Mouse (Mus musculus) midbrain, embryonic 14.5 days (tissue): ENCODE measurements around the gene Hps1. TPM values are rescaled to one million over a fixed set of nuclear protein-coding genes. Genes with fewer than 3 reads are reported as not detected.

Experiments
- ATAC-seq: fragments of 200-750 bp; cut with Nextera tagmentation; 2 replicates; pipeline ENCODE4 v1.8.0; 2017; ENCODE audit warnings: moderate number of reproducible peaks, moderate library complexity; ENCODE audit not compliant: low FRiP score, low TSS enrichment
- DNase-seq: peaks from one replicate; pipeline ENCODE4 v3.0.0-alpha.2; 2015
- H3K27ac ChIP-seq: fragments of 300-500 bp; sonication (generic); replicated peaks from 2 replicates; pipeline ENCODE4 v1.5.1; 2014; ENCODE audit warnings: mild to moderate bottlenecking, low read depth, low read length, moderate library complexity
- H3K27me3 ChIP-seq: fragments of 300-500 bp; sonication (generic); 2 replicates; pipeline ENCODE4 v1.6.1; 2014; ENCODE audit warnings: low read length, control low read depth, mixed read lengths; ENCODE audit not compliant: control insufficient read depth, insufficient read depth
- H3K36me3 ChIP-seq: fragments of 300-500 bp; sonication (generic); 2 replicates; pipeline ENCODE4 v1.6.1; 2014; ENCODE audit warnings: low read length, control low read depth; ENCODE audit not compliant: control insufficient read depth, insufficient read depth
- H3K4me1 ChIP-seq: fragments of 300-500 bp; sonication (generic); 2 replicates; pipeline ENCODE4 v1.6.1; 2014; ENCODE audit warnings: mild to moderate bottlenecking, antibody characterized with exemption, low read length, control low read depth; ENCODE audit not compliant: control insufficient read depth, insufficient read depth
- H3K4me2 ChIP-seq: fragments of 300-500 bp; sonication (generic); 2 replicates; pipeline ENCODE4 v1.6.1; 2014; ENCODE audit warnings: mild to moderate bottlenecking, low read length, moderate library complexity
- H3K4me3 ChIP-seq: fragments of 300-500 bp; sonication (generic); replicated peaks from 2 replicates; pipeline ENCODE4 v1.5.1; 2014; ENCODE audit warnings: low read depth, low read length
- H3K9ac ChIP-seq: fragments of 300-500 bp; sonication (generic); replicated peaks from 2 replicates; pipeline ENCODE4 v1.6.1; 2014; ENCODE audit warnings: mild to moderate bottlenecking, low read length, moderate library complexity
- H3K9me3 ChIP-seq: fragments of 300-500 bp; sonication (generic); 2 replicates; pipeline ENCODE4 v1.6.1; 2016; ENCODE audit warnings: low read length, control low read depth, mixed read lengths; ENCODE audit not compliant: control insufficient read depth
- WGBS: fragments of 180-500 bp; shearing (Covaris S2); extraction: QIAGEN DNeasy Blood & Tissue Kit; methylation state at CpG from one replicate; pipeline ENCODE4 v1.1.7; 2014; 5-methylcytosine and 5-hydroxymethylcytosine counted together
- polyA plus RNA-seq: library from polyadenylated mRNA; unstranded; fragments of >200 nt; fragmentation: Nextera tagmentation; extraction: Ambion mirVana; gene quantifications from 2 replicates; pipeline ENCODE4 v1.2.1, GENCODE M21; 2014

Gene Hps1
- 9.4 and 11.3 TPM in 2 replicates for polyA plus RNA-seq

DNA sequence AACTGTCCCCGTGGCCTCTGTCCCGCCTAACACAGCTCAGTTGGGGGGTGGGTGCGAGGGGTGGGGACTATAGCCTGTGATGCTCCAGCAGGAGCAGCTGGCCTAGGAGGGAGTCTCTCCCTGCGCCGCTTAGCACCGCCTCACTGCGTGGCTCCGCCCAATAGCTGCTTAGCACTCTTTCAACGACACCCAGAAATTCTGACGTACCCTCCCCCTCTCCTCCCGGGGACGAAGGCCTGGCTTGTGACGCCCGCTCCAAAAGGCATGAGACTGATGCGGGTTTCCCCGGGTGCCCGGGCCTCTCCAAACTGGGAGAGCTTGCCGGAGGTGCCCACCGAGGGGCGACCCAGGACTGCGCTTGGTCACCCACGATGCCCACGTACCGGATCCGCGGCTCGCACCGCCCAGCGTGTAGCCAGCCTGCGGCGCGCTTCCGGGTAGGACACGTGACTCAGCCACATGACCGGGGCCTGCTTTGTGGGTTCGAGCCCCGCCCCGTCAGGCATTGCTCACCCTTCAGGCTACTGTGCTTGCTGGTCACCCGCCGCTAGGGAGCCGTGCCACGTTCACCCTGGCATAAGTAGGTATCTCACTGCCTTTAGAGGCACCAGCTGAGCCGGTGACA is at the start of gene Hps1:
Gene Hps1 (minus strand): TSS at position 448 of the 625 bp plus-strand sequence.
- peak within 1 kb of the TSS; percentile 47 for H3K9ac ChIP-seq
- no peaks in the 10 kb centered on the region for H3K4me1 ChIP-seq
- peak within 1 kb of the TSS; percentile 87 for H3K27ac ChIP-seq
- no peaks in the 10 kb centered on the region for H3K36me3 ChIP-seq
- H3K4me3 ChIP-seq, result peak within 1 kb of the TSS; percentile 58
- H3K27me3 ChIP-seq, result no peaks in the 10 kb centered on the region
- WGBS, result under 1% methylated on average over 42 of the region's 43 CpGs
- peak within 1 kb of the TSS; percentile 56 for H3K4me2 ChIP-seq
- H3K9me3 ChIP-seq, result no peaks in the 10 kb centered on the region
- peak; percentile 95 for DNase-seq
- peak; percentile 98 for ATAC-seq

DNA sequence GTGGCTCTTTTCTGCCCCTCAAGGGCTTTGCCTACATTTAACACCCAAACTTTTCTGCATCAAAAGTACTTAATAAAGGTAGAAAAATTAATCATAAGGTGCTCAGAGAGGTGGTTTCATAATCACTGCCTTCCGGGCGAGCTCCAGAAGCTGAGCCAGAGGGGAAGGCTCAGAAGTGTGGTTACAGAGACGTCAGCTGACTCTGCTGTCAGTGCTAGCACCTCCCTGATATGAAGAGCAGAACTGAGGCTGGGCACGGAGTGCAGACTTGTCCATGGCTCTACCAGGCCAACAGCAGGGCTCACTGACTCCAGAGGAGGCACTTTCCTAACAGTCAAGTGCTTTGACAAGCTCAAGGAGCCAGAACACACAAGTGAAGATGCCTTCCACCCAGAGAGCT is 49.4 kb upstream of the Hps1 start:
- Histone ChIP-seq H3K9me3 (no peaks in the 10 kb centered on the region), H3K4me1 (no peaks in the 10 kb centered on the region), H3K4me2 (no peak overlapping the region), H3K36me3 (no peaks in the 10 kb centered on the region), H3K27ac (no peak overlapping the region), H3K9ac (no peak overlapping the region), H3K4me3 (no peak overlapping the region), H3K27me3 (no peaks in the 10 kb centered on the region)
- ATAC-seq (no peak), DNase-seq (no peak)
- 76% methylated on average over 4 of the region's 4 CpGs for WGBS

DNA sequence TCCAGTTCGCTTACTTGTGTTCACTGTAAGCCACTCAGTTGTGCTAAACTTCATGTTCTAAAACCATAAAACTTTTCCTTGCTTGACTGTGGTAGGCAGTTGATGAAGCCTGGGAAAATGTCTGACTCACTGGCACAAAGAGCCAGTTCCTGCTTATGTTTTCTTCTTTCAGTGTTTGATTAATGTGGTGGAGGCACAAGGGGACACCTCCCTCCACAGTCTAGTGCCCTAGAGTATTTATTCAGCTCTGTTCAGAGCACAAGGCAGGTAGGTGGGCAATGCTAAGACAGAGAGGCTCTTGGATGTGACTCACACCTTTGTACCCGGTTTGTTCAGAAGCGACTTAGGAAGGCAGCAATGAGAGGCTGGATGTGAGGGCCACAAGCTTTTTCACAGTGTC is 48.1 kb upstream of the Hps1 start:
- H3K4me3 ChIP-seq, result no peak overlapping the region
- no peaks in the 10 kb centered on the region for H3K27me3 ChIP-seq

DNA sequence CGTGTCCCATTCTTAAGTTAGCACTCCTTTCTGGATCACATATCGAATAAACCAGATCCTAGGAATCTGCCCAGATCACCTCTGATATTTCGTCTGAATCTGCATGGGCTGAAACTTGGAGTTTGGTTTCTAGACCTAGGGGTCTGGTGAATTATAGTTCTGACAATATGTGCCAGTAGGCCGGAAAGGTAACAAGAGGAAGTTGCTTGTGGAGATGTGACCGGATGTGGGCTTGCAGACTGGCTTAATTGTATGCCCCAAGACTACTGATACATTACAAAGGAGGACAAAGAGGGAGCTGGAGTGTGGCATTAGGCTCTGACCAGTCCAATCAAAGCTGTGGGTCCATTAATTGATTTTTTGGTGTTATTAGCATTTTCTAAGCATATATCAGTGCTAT is 40.3 kb upstream of the Hps1 start:
- H3K4me1 ChIP-seq, result no peaks in the 10 kb centered on the region
- ATAC-seq (no peak), DNase-seq (no peak)
- H3K9me3 ChIP-seq, result no peaks in the 10 kb centered on the region
- H3K4me2 ChIP-seq, result no peak overlapping the region
- H3K9ac ChIP-seq, result no peak overlapping the region
- H3K27me3 ChIP-seq, result no peaks in the 10 kb centered on the region
- WGBS, result 91% methylated on average over 5 of the region's 5 CpGs
- H3K27ac ChIP-seq, result no peak overlapping the region
- H3K4me3 ChIP-seq, result no peak overlapping the region
- H3K36me3 ChIP-seq, result no peaks in the 10 kb centered on the region

More for the DNA sequence above, 48.1 kb upstream of the Hps1 start:
- H3K9me3 ChIP-seq, result no peaks in the 10 kb centered on the region
- no peak overlapping the region for H3K9ac ChIP-seq
- WGBS, result 94% methylated on average over 3 of the region's 3 CpGs
- no peak overlapping the region for H3K27ac ChIP-seq
- no peak for ATAC-seq
- H3K36me3 ChIP-seq, result no peaks in the 10 kb centered on the region
- no peaks in the 10 kb centered on the region for H3K4me1 ChIP-seq
- DNase-seq, result no peak
- no peak overlapping the region for H3K4me2 ChIP-seq

DNA sequence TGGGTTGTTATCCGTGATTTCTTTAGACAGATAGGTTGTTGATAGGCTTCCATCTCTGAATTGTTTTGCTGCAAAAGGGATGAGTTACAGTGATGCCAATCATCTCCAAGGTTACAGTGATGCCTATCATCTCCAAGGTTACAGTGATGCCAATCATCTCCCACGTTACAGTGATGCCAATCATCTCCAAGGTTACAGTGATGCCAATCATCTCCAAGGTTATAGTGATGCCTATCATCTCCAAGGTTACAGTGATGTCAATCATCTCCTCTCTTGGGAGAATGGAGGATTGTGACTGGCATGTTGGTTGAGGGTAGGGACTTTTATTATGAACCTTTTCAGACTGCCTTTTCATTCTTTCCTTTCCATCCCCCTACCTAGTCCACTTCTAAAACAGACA is 38.0 kb upstream of the Hps1 start:
- ATAC-seq, result no peak
- H3K9me3 ChIP-seq, result no peaks in the 10 kb centered on the region
- H3K9ac ChIP-seq, result no peak overlapping the region
- no peaks in the 10 kb centered on the region for H3K36me3 ChIP-seq
- WGBS, result 61% methylated on average over 2 of the region's 2 CpGs
- H3K27me3 ChIP-seq, result no peaks in the 10 kb centered on the region
- H3K4me3 ChIP-seq, result no peak overlapping the region
- no peak overlapping the region for H3K27ac ChIP-seq
- H3K4me1 ChIP-seq, result no peaks in the 10 kb centered on the region
- no peak overlapping the region for H3K4me2 ChIP-seq
- peak; percentile 36 for DNase-seq

DNA sequence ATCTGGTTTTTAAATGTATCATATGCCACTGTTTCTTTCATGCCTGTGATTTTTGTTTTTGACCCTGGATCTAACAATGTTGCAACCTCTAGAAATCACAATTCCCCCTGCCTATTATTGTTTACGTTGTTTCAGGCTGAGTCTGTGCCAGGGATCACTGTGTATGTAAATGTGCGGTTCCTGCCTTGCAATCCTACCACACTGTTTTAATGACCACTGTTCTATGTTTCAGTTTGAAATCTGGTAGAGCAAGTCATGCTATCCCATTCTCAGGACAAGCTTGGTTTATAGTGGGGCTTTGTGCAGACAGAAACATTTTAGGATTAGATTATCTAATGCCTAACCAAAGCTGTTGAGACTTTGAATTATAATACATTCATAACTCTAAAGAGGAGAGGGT is 36.5 kb upstream of the Hps1 start:
- Histone ChIP-seq H3K4me1 (no peaks in the 10 kb centered on the region), H3K9ac (no peak overlapping the region), H3K27me3 (no peaks in the 10 kb centered on the region), H3K4me3 (no peak overlapping the region), H3K27ac (no peak overlapping the region), H3K9me3 (no peaks in the 10 kb centered on the region), H3K36me3 (no peaks in the 10 kb centered on the region), H3K4me2 (no peak overlapping the region)
- no peak for DNase-seq
- WGBS, result 94% methylated on average over 2 of the region's 2 CpGs
- no peak for ATAC-seq

DNA sequence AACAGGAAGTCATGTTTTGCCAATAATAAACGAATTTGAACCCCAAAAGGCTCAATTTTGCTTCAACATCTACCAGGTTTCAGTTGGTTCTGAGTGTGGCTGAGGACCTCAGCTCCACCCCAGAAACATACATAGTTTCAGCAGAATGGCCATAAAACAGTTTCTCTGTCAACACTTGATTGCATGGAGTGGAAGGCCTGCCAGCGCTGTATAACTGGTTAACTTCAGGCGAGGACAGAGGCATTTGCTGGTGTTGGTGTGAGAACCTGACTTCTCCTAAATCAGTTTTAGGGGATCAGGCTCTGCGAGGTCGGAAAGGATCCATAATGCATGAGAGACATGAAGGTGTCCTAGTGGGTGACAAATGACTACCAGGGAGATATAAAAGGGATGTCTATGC is 30.4 kb upstream of the Hps1 start:
- no peak overlapping the region for H3K4me2 ChIP-seq
- H3K4me1 ChIP-seq, result no peaks in the 10 kb centered on the region
- DNase-seq (no peak), ATAC-seq (no peak)
- H3K27me3 ChIP-seq, result no peaks in the 10 kb centered on the region
- H3K9me3 ChIP-seq, result no peaks in the 10 kb centered on the region
- no peak overlapping the region for H3K4me3 ChIP-seq
- no peak overlapping the region for H3K27ac ChIP-seq
- 85% methylated on average over 5 of the region's 5 CpGs for WGBS
- no peaks in the 10 kb centered on the region for H3K36me3 ChIP-seq
- H3K9ac ChIP-seq, result no peak overlapping the region

DNA sequence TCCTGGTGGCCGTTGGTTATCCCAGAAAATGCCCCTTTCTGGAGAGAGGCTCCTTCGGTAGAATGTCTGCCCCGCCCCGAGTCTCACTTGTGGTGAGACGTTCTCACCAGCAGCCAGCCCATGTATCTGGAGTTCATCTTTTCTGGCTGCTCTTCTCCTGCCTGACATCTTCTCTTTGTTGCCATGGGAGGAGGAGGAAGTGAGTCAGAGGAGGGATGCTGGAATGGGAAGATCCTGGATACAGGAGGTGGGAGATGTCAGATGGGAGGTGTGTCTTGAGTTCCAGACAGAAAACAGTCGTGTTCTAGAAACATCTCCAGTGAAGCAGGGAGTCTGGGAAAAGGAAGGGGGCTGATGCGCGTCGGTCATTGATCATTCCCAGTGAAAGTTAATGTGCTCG is 29.7 kb upstream of the Hps1 start:
- ATAC-seq (no peak), DNase-seq (no peak)
- Histone ChIP-seq H3K9me3 (no peaks in the 10 kb centered on the region), H3K4me2 (no peak overlapping the region), H3K27me3 (no peaks in the 10 kb centered on the region), H3K36me3 (no peaks in the 10 kb centered on the region), H3K9ac (no peak overlapping the region), H3K27ac (no peak overlapping the region), H3K4me1 (no peaks in the 10 kb centered on the region), H3K4me3 (no peak overlapping the region)
- WGBS, result 86% methylated on average over 10 of the region's 10 CpGs

DNA sequence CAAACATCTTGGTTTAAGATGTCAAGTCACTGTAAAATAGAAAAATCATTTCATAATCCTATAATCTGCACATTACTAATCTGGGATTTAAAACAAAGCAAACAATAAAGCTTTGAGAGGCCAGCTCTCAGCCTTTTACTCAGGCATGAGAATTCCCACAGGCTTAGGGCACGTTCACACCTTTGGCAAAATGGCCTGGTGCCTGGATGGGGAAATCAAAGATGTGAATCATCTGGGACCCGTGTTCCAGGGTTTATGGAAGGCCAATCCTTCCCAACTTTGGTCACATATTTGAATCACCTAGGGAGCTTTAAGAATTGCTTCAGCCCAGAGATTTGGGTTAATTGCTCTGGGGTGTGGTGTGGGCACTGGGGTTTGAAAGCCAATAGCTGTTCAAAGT is 18.1 kb upstream of the Hps1 start:
- no peaks in the 10 kb centered on the region for H3K27me3 ChIP-seq
- no peak overlapping the region for H3K4me2 ChIP-seq
- H3K4me1 ChIP-seq, result peaks cover 4% of the 10 kb centered on the region
- H3K27ac ChIP-seq, result no peak overlapping the region
- WGBS, result 44% methylated on average over 2 of the region's 2 CpGs
- DNase-seq (no peak), ATAC-seq (no peak)
- no peak overlapping the region for H3K9ac ChIP-seq
- H3K9me3 ChIP-seq, result no peaks in the 10 kb centered on the region
- H3K4me3 ChIP-seq, result no peak overlapping the region
- H3K36me3 ChIP-seq, result no peaks in the 10 kb centered on the region
